Mouse (Mus musculus) limb, embryonic 14.5 days (tissue): ENCODE measurements around the gene Cadm3. TPM values are rescaled to one million over a fixed set of nuclear protein-coding genes. Genes with fewer than 3 reads are reported as not detected.
A peak's percentile ranks its signal among the peaks of the same experiment; 100 is the strongest.

Source experiments
- ATAC-seq: fragments of 200-750 bp; cut with Nextera tagmentation; 2 replicates; pipeline ENCODE4 v1.8.0; 2017; ENCODE audit warnings: low read depth, moderate number of reproducible peaks, moderate TSS enrichment; ENCODE audit not compliant: low FRiP score
- DNase-seq: peaks from one replicate; pipeline ENCODE4 v3.0.0-alpha.2; 2015; ENCODE audit warnings: low spot score
- H3K27ac ChIP-seq: fragments of 300-500 bp; sonication (generic); replicated peaks from 2 replicates; pipeline ENCODE4 v1.5.1; 2014; ENCODE audit warnings: low read depth, mild to moderate bottlenecking, low read length, moderate library complexity, mixed read lengths
- H3K27me3 ChIP-seq: fragments of 300-500 bp; sonication (generic); 2 replicates; pipeline ENCODE4 v1.6.1; 2014; ENCODE audit warnings: low read length, mixed read lengths; ENCODE audit not compliant: control insufficient read depth, insufficient read depth
- H3K36me3 ChIP-seq: fragments of 300-500 bp; sonication (generic); 2 replicates; pipeline ENCODE4 v1.6.1; 2014; ENCODE audit warnings: mild to moderate bottlenecking, low read length, moderate library complexity, mixed read lengths; ENCODE audit not compliant: control insufficient read depth, insufficient read depth
- H3K4me1 ChIP-seq: fragments of 300-500 bp; sonication (generic); 2 replicates; pipeline ENCODE4 v1.6.1; 2014; ENCODE audit warnings: antibody characterized with exemption, low read length, mixed read lengths; ENCODE audit not compliant: control insufficient read depth, insufficient read depth
- H3K4me2 ChIP-seq: fragments of 300-500 bp; sonication (generic); replicated peaks from 2 replicates; pipeline ENCODE4 v1.6.1; 2014; ENCODE audit warnings: low read depth, mild to moderate bottlenecking, low read length, moderate library complexity; ENCODE audit not compliant: severe bottlenecking
- H3K4me3 ChIP-seq: fragments of 300-500 bp; sonication (generic); replicated peaks from 2 replicates; pipeline ENCODE4 v1.5.1; 2014; ENCODE audit warnings: low read length
- H3K9ac ChIP-seq: fragments of 300-500 bp; sonication (generic); 2 replicates; pipeline ENCODE4 v1.6.1; 2014; ENCODE audit warnings: mild to moderate bottlenecking, low read depth, low read length, moderate library complexity; ENCODE audit not compliant: severe bottlenecking
- H3K9me3 ChIP-seq: fragments of 300-500 bp; sonication (generic); 2 replicates; pipeline ENCODE4 v1.6.1; 2016; ENCODE audit warnings: low read length; ENCODE audit not compliant: control insufficient read depth
- POLR2A ChIP-seq: fragments of 200-500 bp; IDR thresholded peaks from 2 replicates; pipeline ENCODE4 v1.8.0; 2012; ENCODE audit warnings: inconsistent platforms, mild to moderate bottlenecking, moderate library complexity, borderline replicate concordance; ENCODE audit not compliant: insufficient read depth, insufficient read length; ENCODE audit errors: extremely low read depth
- WGBS: fragments of 180-500 bp; shearing (Covaris S2); extraction: QIAGEN DNeasy Blood & Tissue Kit; methylation state at CpG from one replicate; pipeline ENCODE4 v1.1.7; 2014; 5-methylcytosine and 5-hydroxymethylcytosine counted together
- polyA plus RNA-seq, 2 experiments: library from polyadenylated mRNA; depleted of rRNA in 1 of 2; stranded (reverse) in 1 of 2; unstranded in 1 of 2; fragments of >200 nt; fragmentation: Nextera tagmentation in 1 of 2; extraction: Ambion mirVana in 1 of 2; gene quantifications; 2 replicates each; pipeline versions ENCODE4 v1.2.1 to v1.2.3; 2012 to 2014

The Cadm3 gene
- polyA plus RNA-seq, 2 experiments = 2.2 to 6.1 TPM

GRCm38 (mm10) chr1:173339543-173339942 lies 28.0 kb downstream of the Cadm3 start:
- no peaks in the 10 kb centered on the region for H3K36me3 ChIP-seq
- no peak overlapping the region for H3K27ac ChIP-seq
- H3K4me2 ChIP-seq = no peak overlapping the region
- H3K9me3 ChIP-seq = no peaks in the 10 kb centered on the region
- no peak overlapping the region for H3K9ac ChIP-seq
- H3K27me3 ChIP-seq = no peaks in the 10 kb centered on the region
- no peak for TF ChIP-seq POLR2A
- WGBS = 5% methylated on average over 2 of the region's 2 CpGs
- no peak overlapping the region for H3K4me3 ChIP-seq
- H3K4me1 ChIP-seq = no peaks in the 10 kb centered on the region
- ATAC-seq = no peak
- DNase-seq = peak; percentile 68

GRCm38 (mm10) chr1:173337008-173337407 lies 30.5 kb downstream of the Cadm3 start:
- H3K4me3 ChIP-seq = no peak overlapping the region
- H3K9ac ChIP-seq = no peak overlapping the region
- DNase-seq (no peak), ATAC-seq (no peak)
- no peak overlapping the region for H3K4me2 ChIP-seq
- no peaks in the 10 kb centered on the region for H3K4me1 ChIP-seq
- no peaks in the 10 kb centered on the region for H3K9me3 ChIP-seq
- no peak for TF ChIP-seq POLR2A
- H3K27me3 ChIP-seq = no peaks in the 10 kb centered on the region
- WGBS = 94% methylated on average over 10 of the region's 10 CpGs
- no peak overlapping the region for H3K27ac ChIP-seq
- no peaks in the 10 kb centered on the region for H3K36me3 ChIP-seq

GRCm38 (mm10) chr1:173335903-173336302 lies 31.6 kb downstream of the Cadm3 start:
- no peak overlapping the region for H3K4me2 ChIP-seq
- no peaks in the 10 kb centered on the region for H3K9me3 ChIP-seq
- H3K4me3 ChIP-seq = no peak overlapping the region
- ATAC-seq (no peak), DNase-seq (no peak)
- H3K4me1 ChIP-seq = no peaks in the 10 kb centered on the region
- TF ChIP-seq POLR2A = no peak
- H3K9ac ChIP-seq = no peak overlapping the region
- no peaks in the 10 kb centered on the region for H3K36me3 ChIP-seq
- H3K27me3 ChIP-seq = no peaks in the 10 kb centered on the region
- H3K27ac ChIP-seq = no peak overlapping the region
- WGBS = 72% methylated on average over 11 of the region's 11 CpGs

- no peaks in the 10 kb centered on the region for H3K4me1 ChIP-seq
- no peak within 1 kb of the TSS for H3K27ac ChIP-seq
- no peaks in the 10 kb centered on the region for H3K36me3 ChIP-seq
- H3K4me3 ChIP-seq = no peak within 1 kb of the TSS
- TF ChIP-seq POLR2A = no peak
- no peak within 1 kb of the TSS for H3K9ac ChIP-seq
- no peaks in the 10 kb centered on the region for H3K27me3 ChIP-seq
- ATAC-seq (no peak), DNase-seq (no peak)
- no peaks in the 10 kb centered on the region for H3K9me3 ChIP-seq
- 63% methylated on average over 9 of the region's 9 CpGs for WGBS
- H3K4me2 ChIP-seq = no peak within 1 kb of the TSS
These were observed 33.9 kb downstream of the Cadm3 start, which contains the start of gene Ackr1 for GRCm38 (mm10) chr1:173333312-173334253. Gene Ackr1, minus strand, starts transcription at chr1:173333750.

GRCm38 (mm10) chr1:173332418-173332817 lies 35.1 kb downstream of the Cadm3 start:
- DNase-seq (no peak), ATAC-seq (no peak)
- Histone ChIP-seq H3K9ac (no peak overlapping the region), H3K9me3 (no peaks in the 10 kb centered on the region), H3K4me3 (no peak overlapping the region), H3K27me3 (no peaks in the 10 kb centered on the region), H3K36me3 (no peaks in the 10 kb centered on the region), H3K4me1 (no peaks in the 10 kb centered on the region), H3K4me2 (no peak overlapping the region), H3K27ac (no peak overlapping the region)
- 89% methylated on average over 5 of the region's 5 CpGs for WGBS
- TF ChIP-seq POLR2A = no peak
